Mouse (Mus musculus): ENCODE data around the gene Sash3.

- no peak for TF ChIP-seq POLR2A (IDR thresholded peaks at IDR 0.05; ENCODE audit: insufficient read depth, low read depth, low read length)
- no peak for TF ChIP-seq CTCF (IDR thresholded peaks at IDR 0.05; ENCODE audit: insufficient read depth, low read depth, low read length)
These were observed 2.6 kb upstream of the Sash3 start for GRCm38 (mm10) chrX:48143415-48144335.
